Mouse (Mus musculus): ENCODE data around the gene Mlec.
"Not testable (repeated sequence)": the region's sequence is repeated elsewhere in the genome, so short reads cannot be mapped to it uniquely, and the experiment has no call there.

Gene Mlec

DNA sequence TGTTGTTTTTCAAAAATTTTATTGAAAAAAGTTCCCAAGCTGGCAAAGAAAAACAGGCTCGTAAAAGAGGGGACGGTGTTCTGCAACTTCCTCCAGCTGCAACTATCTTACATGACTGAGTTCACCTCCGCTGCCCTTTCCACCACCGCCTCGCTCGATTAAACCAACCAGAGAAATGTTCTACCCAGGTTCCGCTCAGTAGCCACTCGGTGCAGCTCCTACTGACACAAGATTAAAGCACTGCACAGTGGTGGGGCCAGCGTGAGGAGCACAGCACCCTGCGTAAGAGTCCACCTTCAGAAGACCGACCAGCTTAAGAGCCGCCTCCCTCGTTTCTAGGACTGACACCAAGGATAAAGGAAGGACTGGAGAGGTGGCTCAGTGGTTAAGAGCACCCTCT is 6.5 kb downstream of the Mlec start:
- no peak for DNase-seq (ENCODE audit: low read depth, low spot score)

DNA sequence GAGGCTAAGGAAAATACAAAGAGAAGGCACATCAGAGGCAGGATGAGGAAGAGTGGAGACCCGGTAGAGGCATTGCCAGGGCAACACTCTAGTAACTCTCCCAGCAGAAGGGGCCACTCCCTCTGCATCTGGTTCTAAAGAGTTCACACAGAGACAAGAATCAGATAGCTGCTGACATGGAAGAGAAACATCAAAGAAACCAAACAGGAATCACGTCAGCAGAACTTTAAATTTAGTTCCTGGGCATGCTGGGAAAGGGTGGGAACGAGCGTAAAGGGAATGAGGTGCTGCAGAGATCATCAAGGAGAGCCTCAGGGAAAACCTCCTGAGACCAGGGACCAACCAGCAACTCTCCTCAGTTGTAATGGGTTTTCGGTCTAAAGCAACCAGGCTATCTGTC is 7.0 kb downstream of the Mlec start:
- no peak for DNase-seq (ENCODE audit: low read depth, low spot score)

- DNase-seq (ENCODE audit: low read depth, low spot score): no peak
These were observed 8.1 kb downstream of the Mlec start for GRCm38 (mm10) chr5:115149675-115150459.

DNA sequence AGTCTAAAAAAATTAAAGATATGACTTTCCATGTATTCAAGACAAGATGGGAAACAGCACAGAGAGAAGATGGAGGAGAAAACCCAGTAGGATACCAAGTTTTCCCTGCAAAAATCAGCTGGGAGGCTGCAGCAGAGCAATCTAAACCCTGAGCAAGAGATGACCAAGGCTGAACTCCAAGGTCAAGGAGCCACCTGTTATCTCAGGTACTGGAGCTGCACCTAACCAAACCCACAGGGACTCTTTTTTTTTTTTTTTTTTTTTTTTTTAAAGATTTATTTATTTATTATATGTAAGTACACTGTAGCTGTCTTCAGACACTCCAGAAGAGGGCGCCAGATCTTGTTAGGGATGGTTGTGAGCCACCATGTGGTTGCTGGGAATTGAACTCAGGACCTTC is 9.1 kb downstream of the Mlec start:
- not testable (repeated sequence) for DNase-seq (ENCODE audit: low read depth, low spot score)

- no peak for DNase-seq (ENCODE audit: low read depth, low spot score)
These were observed 9.6 kb downstream of the Mlec start for GRCm38 (mm10) chr5:115148378-115148777.

DNA sequence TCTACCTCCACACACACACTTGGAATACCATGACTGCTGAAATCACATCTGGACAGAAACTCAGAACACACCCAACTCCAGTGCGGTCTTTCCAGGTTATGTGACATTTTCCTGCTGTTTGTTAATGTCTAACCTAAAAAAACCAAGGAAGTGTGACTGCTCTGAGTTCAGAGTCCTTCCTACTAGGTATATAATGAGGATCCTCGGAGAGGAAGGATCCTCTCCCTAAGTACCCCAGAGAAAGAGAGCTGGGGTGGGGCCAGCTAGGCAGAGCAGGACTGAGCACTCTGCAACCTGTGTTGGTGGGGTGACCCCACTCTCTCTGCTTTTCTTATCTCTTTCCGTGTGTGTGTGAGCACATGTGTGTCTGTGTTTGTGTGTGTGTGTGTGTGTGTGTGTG is 10.6 kb downstream of the Mlec start:
- DNase-seq (ENCODE audit: low read depth, low spot score): no peak

- no peak for DNase-seq (ENCODE audit: low read depth, low spot score)
These were observed 11.2 kb downstream of the Mlec start for GRCm38 (mm10) chr5:115146747-115147130.

DNA sequence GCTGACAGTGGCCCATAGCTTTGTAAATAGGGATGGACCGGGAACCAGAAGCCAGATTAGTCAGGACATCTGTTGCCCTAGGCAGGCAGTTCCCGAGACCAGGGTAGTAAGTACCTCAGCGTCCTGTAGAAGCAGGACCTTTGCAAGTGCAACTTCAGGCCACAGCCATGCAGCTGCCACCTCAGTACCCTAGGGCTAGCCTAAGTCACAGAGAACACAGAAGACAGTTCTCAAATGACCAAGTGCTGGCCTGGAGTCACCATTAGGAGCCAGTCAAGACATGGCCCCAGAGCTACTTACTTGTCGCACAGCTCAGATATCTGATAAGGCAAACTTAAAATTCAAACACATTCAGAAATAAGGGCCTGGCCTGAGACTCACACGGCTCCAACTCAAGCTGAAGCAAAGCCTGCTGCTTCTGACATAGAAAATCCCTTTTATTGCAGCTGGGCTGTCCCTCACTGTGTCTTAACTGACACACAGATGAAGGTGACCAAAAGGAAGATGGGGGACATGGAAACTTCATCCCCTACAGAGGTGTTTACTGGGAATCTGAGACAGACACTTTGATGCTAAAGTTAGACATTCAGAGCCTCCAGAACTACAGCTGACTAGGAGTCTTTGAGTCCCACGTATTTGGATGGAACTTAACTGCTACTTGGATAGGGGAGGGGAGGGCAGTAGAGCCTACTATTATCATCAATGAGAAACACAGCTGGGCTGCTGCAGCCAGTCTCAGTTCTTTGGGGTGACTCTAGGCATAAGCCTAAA is 11.8 kb downstream of the Mlec start:
- DNase-seq (ENCODE audit: low read depth, low spot score): no peak

DNA sequence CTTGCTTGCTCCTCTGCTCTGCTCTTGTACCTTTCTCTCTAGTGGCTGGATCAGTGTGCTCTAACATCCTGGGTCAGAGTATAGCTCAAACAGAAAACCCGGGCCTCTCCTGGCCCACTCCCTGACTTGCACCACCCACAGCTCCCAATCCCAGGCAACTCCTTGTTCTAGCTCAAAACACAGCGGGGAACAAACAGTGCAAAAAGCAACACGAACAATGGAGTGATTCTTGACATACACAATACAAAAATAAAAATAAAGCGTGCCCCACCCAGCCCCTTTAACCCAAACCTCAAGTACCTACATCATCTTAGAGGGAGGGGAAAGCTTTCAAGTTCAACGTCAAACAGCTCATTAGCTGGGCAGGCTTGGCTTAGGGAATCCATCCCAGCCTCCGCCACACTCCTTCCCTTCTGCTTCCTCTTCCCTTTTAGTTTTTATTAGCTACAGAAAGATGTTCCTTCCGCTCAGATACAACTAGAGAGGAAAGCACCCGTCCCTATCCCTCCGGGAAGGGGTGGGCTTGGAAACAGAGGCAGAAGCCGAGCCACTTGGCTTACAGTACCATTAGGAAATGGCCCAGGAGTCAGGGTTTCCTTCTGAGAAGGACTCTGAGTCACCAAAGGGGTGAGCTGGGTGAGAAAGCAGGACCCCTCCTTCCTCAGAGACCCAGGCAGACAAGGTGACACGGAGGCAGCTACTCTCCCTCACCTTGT is 12.6 kb downstream of the Mlec start:
- DNase-seq (ENCODE audit: low read depth, low spot score): no peak

GRCm38 (mm10) chr5:115144471-115144870 is 13.5 kb downstream of the Mlec start:
- no peak for DNase-seq (ENCODE audit: low read depth, low spot score)

- DNase-seq (ENCODE audit: low read depth, low spot score): no peak
These were observed 14.4 kb downstream of the Mlec start for GRCm38 (mm10) chr5:115143552-115143951.

DNA sequence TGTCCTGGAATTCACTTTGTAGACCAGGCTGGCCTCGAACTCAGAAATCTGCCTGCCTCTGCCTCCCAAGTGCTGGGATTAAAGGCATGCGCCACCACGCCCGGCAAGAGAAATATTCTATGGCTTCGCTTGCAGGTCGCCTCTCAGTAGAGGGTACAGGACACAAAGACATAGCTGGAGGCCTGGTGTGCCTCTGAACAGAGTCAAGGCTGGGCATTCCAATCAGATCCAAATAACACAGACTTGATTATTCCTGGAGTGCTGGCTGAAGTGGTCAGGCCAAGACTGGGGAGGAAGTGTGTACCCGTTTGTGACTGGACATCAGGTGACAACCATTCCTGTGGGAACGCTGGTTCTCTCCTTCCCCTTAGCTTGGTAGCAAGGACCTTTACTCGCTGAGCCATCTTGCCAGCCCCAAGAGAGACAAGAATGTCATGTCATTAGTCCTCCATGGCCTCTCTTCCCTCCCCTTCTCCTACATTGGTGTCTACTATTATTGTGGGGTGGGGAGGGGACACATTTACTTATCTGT is 15.7 kb downstream of the Mlec start:
- no peak for DNase-seq (ENCODE audit: low read depth, low spot score)

DNA sequence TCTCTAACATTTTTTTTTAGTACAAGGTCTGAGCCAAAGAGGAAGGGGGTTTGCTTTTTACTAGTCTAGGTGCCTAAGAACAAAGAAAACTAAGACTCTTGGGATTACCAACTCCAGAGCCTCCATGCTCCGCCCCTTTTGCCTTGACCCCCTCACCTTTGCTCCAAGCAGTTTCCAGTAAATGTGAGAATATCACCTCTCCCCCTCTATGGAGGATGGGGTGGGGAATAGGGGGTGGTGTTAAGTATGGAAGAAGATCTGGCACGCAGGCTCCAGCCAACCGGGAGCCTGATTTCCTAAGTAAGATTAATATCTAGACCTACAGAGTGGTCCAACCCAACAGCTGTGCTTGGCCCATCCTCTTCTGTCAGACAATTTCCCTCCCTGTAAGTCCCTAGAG is 17.3 kb downstream of the Mlec start:
- no peak for DNase-seq (ENCODE audit: low read depth, low spot score)

GRCm38 (mm10) chr5:115139124-115139523 is 18.9 kb downstream of the Mlec start:
- no peak for DNase-seq (ENCODE audit: low read depth, low spot score)

- peak; percentile 64 for DNase-seq (ENCODE audit: low read depth, low spot score)
These were observed 23.5 kb downstream of the Mlec start, which contains the start of gene Unc119b for GRCm38 (mm10) chr5:115134234-115135165. Gene Unc119b, minus strand, starts transcription at chr5:115134975.

GRCm38 (mm10) chr5:115133358-115134066 is 24.5 kb downstream of the Mlec start:
- no peak for DNase-seq (ENCODE audit: low read depth, low spot score)

GRCm38 (mm10) chr5:115132465-115132864 is 25.5 kb downstream of the Mlec start:
- DNase-seq (ENCODE audit: low read depth, low spot score): no peak

DNA sequence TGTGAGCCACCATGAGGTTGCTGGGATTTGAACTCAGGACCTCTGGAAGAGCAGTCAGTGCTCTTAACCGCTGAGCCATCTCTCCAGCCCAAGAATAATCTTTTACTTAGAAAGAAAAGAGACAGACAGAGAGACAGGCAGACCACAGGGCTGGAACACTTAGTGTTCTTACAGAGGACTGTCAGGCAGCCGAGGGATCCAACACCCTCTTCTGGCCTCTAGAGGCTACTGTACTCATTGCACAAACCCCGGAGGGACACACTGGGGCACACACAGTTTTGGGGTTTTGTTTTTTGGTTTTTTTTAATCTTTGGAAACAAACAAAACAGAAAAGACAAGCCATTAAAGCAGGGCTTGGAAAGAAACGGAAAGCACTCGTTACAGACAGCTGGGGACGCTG is 28.7 kb downstream of the Mlec start:
- no peak for DNase-seq (ENCODE audit: low read depth, low spot score)

DNA sequence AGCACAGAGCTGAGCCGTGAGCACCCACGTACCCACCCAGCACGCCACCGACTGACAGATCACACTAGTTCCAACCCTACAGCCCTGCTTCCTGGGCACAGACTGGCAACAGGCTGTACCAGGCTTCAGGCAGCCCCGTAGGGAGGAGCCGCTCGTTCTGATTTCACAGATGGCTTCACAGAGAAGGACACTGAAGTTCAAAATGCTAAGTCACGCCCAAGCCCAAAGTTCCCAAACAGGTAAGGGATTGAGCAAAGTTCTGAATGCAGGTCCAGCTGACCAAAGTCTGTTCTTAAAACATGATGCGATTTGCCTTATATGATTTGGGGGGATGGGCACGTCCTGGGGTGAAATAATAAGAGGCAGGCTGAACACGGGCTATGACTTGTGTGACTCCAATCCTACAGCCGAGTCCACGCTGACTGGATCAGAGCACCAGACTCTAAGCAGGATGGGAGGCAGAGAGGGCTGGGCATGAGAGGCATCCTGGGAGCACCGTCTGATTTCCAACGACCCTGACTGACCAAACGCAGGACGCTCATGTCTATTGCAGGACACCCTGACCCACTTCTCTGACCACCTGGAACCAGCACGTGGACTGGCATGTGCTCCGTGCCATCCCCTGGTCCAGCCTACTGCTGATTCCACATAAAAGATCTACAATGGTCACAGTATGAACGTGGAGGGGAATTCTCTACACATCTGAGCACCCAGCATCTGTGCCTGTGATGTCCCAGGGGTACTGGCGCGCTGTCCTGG is 30.4 kb downstream of the Mlec start:
- no peak for DNase-seq (ENCODE audit: low read depth, low spot score)

All from brain, embryonic 18.5 days (tissue).